Mouse (Mus musculus): ENCODE results near the gene Cadps2.

DNA sequence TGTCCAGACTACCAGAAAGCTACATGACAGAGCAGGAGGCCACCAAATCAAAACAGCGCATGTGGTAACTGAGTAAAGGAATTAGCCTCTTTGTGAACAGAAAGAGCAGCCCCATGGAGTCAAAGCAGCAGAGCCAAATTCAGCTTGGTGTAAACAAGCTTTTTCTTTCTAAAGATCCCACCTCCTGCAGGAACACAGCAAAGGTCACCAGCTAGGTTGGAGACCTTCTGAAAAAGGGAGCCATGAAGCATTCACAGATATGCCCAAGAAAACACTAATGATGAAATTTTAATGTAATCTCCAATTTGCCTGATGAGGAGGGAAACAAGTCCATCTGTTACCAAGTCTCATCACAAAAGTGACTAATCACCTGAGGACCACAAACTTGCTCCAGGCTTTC, 270.5 kb downstream of the Cadps2 start:
- TF ChIP-seq ZNF384 (IDR thresholded peaks at IDR 0.05; ENCODE audit: low read depth, low read length) = no peak
- TF ChIP-seq POLR2A (IDR thresholded peaks at IDR 0.05; ENCODE audit: low read depth, low read length) = no peak
- no peak for TF ChIP-seq KAT2A (IDR thresholded peaks at IDR 0.05; ENCODE audit: insufficient replicate concordance, low read length)
- no peak for TF ChIP-seq CTCF (conservative IDR thresholded peaks at IDR 0.05 in 1 of 2, IDR thresholded peaks at IDR 0.05 in 1 of 2; ENCODE audit: low read depth in 2 of 2, low read length in 2 of 2)
- no peak for TF ChIP-seq ETS1 (conservative IDR thresholded peaks at IDR 0.05; ENCODE audit: low read depth, low read length)
- TF ChIP-seq ZKSCAN1 (IDR thresholded peaks at IDR 0.05; ENCODE audit: borderline replicate concordance, low read depth, low read length) = no peak
- no peak for TF ChIP-seq POLR2AphosphoS2 (IDR thresholded peaks at IDR 0.05; ENCODE audit: low read depth, low read length)
- no peak for TF ChIP-seq CHD1 (IDR thresholded peaks at IDR 0.05; ENCODE audit: low read depth, low read length)
- no peak for TF ChIP-seq RCOR1 (conservative IDR thresholded peaks at IDR 0.05; ENCODE audit: low read depth, low read length)
- TF ChIP-seq BHLHE40 (IDR thresholded peaks at IDR 0.05; ENCODE audit: low read depth, low read length) = no peak

All from CH12.LX (cell line).